Mouse (Mus musculus) heart, postnatal 0 days (tissue): Measurements from ENCODE around the gene Stum.

ENCODE experiments used
- CTCF ChIP-seq: IDR thresholded peaks from 2 replicates; pipeline ENCODE4 v1.5.1; 2016; ENCODE audit warnings: antibody characterized with exemption, control low read depth, low read depth
- EP300 ChIP-seq: IDR thresholded peaks from 2 replicates; pipeline ENCODE4 v1.6.1; 2016; ENCODE audit warnings: antibody characterized with exemption, low read depth

DNA sequence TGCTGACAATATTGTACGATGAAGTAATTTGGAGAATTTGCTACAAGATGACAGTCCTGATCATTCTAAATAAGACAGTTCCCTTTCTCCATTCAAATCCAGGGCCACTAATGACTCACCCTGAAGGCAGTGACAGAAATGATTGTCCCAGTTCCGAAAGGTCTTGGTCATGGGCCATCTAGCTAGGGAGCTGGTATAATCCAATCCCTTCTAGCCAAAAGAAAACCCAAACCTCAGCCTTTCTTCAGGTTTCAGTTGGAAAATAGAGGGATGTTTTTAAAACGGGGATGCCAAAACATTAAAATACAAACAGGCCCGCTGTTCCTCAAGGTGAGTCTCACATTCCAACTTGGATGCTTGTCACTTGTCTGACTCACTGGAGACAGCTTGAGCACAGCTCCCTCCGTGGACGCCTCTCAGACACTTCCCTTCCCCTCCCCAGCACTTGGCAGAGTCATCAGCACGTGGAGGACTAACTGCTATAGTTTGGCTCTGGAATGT is 24.0 kb upstream of the Stum start:
- TF ChIP-seq CTCF (no peak), EP300 (no peak)
